Mouse (Mus musculus): Measurements from ENCODE around the gene Lmcd1.
"Not testable (repeated sequence)": the region's sequence is repeated elsewhere in the genome, so short reads cannot be mapped to it uniquely, and the experiment has no call there.

The Lmcd1 gene

DNA sequence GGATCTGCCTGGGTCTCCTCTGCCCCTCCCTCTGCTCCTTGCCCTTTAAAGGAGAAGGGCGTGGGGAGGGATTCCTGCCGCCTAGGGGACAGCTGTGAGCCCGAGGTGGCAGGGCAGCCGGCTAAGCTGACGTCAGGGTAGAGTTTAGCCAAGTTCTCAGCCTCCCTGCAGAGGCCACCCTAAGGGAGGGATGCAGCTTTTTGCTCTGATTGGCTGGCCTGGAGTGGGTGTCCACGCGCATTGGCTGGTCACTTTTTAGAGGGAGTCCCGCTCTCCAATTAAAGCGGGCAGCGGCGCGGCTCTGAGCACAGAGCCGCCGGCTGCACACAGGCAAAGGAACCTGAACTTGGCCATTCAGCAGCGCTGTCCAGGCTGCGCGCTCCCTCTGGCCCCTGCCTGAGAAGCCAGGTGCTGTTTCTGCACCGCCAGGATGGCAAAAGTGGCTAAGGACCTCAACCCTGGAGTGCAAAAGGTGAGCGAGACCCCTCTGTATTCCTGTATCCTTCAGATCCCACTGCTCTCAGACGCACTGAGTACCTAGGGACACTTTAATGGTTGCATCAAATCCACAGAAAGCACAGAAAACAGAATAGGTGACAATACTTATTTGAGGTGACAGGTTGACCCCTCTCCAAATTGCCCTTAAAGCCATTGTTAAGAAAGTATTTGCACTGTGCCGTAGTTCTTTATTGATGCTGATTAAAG is at the start of gene Lmcd1:
Gene Lmcd1 (plus strand): TSS at position 258 of the 705 bp plus-strand sequence.
- peak; percentile 96 for ATAC-seq (ENCODE audit: low TSS enrichment)

DNA sequence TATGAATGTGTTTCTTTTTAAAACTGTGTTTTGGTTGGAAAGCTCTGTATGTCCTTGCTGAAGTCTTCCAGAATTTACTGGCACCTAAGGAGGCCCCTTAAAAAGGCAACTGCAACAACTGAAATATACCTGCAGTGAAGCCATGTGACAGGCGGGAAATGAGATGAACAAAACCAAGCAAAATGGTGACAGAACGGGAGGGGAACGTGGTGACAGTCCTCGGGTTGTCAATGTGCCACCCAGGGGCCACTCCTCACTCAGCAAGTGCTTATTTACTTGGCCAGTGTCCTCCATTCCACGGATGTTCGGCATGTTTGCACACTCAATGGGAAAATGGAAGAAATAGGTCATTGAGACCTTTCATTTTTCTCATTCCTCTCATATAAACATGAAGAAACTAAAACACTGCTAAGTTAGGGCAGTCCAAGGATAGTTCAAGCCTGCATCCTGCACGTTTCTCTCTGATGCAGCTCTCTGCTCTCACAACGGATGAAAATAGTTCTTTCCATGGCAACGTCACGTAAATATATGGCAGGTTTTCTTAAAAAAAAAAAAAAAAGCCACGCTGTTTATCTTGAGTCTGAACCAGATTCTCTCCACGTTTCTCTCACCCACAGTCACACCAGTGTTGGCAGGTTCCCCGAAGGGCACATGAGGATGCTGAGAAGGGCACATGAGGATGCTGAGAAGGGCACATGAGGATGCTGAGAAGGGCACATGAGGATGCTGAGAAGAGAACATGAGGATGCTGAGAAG is 49.5 kb upstream of the Lmcd1 start:
- ATAC-seq (ENCODE audit: low TSS enrichment), result peak; percentile 76

DNA sequence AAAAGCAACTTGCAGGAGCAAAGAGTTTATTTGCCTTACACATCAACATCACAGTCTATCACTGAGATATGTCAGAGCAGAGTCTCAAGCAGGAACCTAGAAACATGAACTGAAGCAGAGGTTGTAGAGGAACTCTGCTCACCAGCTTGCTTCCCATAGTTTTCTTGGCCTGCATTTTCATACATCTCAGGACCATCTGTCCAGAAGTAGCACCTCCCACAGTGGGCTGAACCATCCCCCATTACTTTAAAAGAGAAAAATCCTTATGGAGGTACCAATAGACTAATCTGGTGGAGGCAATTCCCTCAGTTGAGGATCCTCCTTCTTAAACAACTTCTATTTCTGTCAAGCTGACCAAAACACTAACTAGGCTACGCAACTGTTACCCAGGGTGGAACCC is 36.8 kb upstream of the Lmcd1 start:
- peak; percentile 96 for ATAC-seq (ENCODE audit: low TSS enrichment)

DNA sequence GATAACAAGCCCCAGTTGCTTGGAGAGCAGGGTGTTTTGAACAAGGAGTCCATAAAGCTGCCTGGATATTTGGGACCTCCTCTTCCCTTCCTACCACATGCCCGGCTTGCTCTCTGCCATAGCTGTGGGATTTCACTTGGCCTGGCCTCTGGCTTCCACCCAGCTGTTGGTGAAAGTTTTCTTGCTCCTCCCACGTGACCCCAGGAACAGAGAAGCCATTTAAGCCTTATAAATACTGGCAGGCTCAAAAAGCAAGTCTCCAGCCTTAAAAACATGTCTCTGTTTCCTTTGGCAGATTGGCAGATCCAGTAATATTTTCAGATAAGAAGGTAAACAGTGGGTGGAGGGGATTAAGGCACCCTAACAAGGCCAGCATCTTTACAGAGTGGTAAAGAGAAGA is 31.3 kb upstream of the Lmcd1 start:
- no peak for ATAC-seq (ENCODE audit: low TSS enrichment)

DNA sequence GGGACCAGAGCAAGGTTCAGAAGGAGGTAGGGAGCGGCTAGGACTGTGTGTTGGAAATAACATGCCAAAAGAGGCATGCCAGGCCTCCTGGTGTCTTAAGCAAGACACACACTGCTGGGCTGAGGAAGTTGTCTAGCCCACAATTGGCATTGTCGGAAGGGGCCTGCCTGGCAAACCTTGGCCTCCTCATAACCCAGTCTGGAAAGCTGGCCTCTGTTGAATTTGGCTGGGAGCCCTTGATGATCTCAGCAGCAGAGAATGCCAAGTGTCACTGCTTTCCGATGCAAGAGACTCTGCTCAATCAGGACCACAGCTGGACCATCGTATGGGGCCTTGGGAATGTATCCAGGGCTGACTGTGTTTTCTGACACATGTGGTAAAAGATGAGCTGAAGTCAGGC is 27.9 kb upstream of the Lmcd1 start:
- no peak for ATAC-seq (ENCODE audit: low TSS enrichment)

DNA sequence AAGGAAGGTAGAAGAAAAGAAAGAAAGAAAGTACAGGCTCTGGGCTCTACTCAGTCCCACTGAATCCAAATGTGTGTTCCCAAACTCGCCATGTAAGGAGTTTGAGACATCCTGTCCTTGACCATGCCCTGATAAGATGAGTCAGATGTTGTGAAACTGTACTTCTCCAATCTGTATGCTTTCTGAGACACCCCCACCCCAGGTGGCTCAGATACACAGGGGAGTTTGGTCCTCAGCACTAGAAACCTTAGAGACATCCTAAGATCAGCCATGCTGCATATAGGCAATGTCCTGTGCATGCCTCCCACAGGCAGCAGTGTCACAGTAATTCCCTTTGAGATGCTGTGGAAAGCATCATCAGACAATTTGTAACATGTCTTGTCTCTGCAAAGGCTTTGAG is 26.9 kb upstream of the Lmcd1 start:
- ATAC-seq (ENCODE audit: low TSS enrichment), result no peak

GRCm38 (mm10) chr6:112253943-112254342 is 19.6 kb upstream of the Lmcd1 start:
- ATAC-seq (ENCODE audit: low TSS enrichment), result not testable (repeated sequence)

GRCm38 (mm10) chr6:112254967-112255366 is 18.6 kb upstream of the Lmcd1 start:
- ATAC-seq (ENCODE audit: low TSS enrichment), result no peak

DNA sequence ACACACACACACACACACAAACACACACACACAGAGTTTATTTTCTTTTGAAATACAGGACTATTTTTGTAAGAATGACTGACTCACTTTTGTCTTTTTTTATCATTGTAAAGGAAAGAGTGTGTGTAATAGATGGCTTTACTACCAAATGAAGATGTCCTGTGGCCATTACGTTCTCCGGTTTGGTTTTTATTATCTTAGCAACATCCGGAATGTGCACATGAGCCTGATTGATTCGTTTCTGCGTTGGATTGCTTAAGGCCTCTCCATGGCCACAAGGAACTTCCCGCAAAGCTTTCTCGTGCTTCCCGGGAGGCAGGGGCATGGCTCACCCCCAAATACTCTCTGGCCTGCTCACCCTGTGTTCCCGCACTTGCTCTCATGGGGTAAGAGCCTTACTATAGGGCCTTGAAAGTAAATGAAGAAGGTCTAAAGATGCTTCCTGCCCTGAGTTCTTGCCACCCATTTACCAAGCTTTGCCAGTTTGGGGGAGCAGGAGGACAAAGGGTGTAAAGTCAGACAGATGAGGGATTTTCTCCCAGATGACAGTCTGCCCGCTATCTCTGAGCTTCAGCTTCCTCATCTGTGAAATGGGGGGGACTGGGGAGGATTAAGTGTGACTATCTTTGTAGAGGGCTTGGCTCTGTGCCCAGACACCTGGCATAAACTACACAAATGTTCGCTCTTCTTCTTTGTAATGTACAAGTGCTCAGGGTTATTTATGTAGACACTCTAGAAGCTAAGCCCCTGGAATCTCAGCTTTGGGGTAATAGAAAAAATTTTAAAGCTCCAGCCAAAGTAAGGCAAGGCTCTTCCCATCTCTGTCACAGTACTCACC is 18.0 kb upstream of the Lmcd1 start:
- no peak for ATAC-seq (ENCODE audit: low TSS enrichment)

- ATAC-seq (ENCODE audit: low TSS enrichment), result no peak
Observed at GRCm38 (mm10) chr6:112256599-112256998, 17.0 kb upstream of the Lmcd1 start.

DNA sequence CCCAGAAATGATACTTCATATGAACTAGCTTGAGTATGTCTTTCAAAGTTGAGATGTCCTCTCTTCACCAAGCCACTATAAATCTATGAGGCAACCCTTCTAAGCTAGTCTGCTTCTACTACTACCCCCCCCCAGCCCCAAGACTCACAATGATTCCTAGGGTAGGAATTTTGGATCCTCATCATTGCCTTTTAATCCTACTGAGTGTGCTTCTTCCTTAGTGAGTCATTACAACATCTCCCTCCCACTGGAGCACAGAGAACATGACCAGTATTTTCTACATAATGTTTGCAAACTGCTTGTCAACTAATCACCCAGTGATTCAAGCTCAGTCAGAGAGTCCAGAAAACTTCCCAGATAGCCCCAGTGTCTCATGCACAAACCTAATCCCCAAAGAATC is 12.5 kb upstream of the Lmcd1 start:
- ATAC-seq (ENCODE audit: low TSS enrichment), result no peak

GRCm38 (mm10) chr6:112264321-112264720 is 9.2 kb upstream of the Lmcd1 start:
- no peak for ATAC-seq (ENCODE audit: low TSS enrichment)

DNA sequence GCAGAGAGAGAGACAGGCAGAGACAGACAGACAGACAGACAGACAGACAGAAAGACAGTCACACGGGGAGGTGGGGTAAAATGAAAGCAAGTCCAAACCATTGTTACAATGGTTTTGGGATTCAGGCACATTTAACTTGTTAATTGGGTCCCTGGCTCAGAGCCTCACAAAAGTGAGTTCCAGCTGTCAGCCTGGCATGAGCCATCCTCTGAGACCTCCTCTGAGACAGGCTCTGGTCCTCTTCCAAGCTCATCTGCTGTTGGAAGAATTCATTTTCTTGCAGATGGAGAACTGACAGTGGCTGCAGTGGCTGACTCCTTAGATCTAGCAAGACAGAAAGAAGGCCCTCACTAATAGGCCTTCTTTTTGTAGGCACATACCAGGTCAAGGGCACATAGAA is 6.9 kb upstream of the Lmcd1 start:
- ATAC-seq (ENCODE audit: low TSS enrichment), result peak; percentile 93

DNA sequence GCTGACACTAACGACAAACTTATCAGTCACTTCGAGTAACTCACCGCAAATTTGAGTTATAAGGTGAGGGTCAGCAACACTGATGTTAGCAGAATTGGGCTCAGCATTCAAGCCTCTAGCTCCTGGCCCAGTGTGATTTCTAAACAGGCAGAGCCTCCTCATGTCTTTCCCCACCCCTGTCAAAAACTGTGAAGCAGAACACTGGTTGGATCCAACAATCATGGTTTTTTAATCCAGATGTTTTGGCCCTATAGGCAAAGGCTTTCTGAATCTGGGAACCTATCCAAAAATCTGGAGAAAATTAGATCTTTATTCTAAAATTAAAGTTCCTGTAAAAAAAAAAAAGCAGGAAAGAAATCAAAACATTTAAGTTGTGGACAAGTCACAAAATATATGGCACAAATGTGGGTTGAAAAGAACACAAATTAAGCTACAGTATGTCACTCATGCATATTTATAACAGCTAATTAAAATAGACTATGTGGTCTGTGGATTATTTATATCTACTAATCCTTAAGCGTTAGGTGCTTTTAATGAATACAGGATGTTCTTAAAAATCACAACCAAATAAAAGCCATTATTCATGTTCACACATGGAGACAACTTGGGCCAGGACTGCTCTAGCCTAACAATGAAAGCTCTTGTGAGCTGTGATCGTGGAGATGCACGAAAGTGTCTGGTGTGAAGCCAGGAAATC is 5.7 kb upstream of the Lmcd1 start:
- 0 out of 2 replicates have a peak, but pooled peaks have one; percentile 18 for ATAC-seq (ENCODE audit: low TSS enrichment)

DNA sequence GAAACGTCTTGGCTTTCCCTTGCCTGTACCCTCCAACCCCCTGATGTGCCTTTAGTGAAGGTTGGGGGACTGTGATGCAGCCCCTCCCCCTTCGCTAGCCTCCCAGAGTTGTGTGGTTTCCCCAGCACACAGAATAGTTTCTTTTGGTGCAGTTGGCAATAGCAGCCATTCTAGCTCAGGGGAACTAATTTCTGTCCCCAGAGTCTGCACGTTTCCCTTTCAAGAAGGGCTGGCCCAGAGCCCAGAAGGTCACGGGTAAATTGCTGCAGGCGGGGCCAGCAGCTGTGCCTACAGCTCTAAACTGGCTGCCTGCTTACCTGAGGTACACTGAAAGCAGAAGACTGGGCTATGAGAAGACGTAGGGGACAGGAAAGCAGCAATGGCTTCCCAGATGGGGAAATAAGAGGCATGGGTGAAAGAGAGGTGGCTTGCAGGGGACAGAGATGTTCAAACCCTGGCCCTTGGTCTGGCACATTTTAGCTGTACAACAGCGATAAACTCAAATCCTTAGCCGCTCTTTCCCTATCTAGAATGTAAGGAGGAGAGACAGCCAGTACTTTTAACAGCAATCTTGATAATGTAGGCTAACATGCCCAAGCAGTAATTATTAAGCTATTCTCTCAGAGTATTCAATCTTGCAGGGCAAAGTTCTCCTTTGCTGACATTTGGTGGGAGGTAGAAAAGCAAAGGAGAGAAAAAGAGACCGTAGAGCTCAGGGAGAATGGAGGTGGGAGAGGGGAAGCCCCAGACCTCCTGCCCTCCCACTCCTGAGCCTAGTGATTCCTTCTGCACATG is 900 bp downstream of the Lmcd1 start:
- peak; percentile 32; the same call in 1 of the 2 replicates for ATAC-seq (ENCODE audit: low TSS enrichment)

- ATAC-seq (ENCODE audit: low TSS enrichment), result no peak
Observed at GRCm38 (mm10) chr6:112275731-112276245, 2.2 kb downstream of the Lmcd1 start.

DNA sequence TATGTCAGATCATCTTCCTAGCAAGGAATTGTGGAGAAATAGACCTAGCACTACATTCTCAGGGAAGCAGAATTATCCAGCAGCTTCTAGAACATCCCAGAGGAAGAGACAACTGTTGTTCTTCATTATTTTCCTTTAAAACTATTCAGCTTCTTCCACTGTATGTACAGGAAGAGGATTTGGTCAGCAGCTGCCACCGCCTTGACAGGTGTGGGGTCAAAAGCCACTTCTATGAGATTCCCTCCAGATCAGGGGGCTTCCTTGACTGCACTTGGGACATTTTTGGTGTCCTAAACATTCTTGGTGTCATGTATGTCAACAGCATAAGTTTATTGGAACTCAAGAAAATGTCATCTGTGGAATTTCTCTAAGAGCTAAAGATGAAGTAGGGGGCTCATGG is 5.2 kb downstream of the Lmcd1 start:
- ATAC-seq (ENCODE audit: low TSS enrichment), result no peak

GRCm38 (mm10) chr6:112280161-112280560 is 6.6 kb downstream of the Lmcd1 start:
- ATAC-seq (ENCODE audit: low TSS enrichment), result no peak

DNA sequence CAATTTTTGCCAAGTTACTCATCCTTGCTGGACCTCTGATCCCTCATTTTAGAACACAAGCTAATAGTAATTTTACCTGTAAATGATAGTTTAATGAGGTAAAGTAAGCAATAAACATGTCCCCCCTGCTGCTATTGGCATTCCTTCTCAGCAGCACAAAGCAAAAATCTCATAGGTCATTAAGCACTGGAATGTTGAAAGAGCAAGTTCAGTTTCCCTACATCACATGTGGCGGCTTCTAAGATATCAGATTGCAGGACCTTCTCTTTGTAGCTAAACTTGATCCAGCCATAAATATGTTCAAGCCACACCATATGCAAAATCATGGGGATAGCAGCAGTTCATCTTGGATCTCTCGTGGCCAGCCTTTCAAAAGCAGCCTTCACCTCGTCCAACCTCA is 7.4 kb downstream of the Lmcd1 start:
- ATAC-seq (ENCODE audit: low TSS enrichment), result no peak

- ATAC-seq (ENCODE audit: low TSS enrichment), result no peak
Observed at GRCm38 (mm10) chr6:112281935-112282334, 8.4 kb downstream of the Lmcd1 start.

DNA sequence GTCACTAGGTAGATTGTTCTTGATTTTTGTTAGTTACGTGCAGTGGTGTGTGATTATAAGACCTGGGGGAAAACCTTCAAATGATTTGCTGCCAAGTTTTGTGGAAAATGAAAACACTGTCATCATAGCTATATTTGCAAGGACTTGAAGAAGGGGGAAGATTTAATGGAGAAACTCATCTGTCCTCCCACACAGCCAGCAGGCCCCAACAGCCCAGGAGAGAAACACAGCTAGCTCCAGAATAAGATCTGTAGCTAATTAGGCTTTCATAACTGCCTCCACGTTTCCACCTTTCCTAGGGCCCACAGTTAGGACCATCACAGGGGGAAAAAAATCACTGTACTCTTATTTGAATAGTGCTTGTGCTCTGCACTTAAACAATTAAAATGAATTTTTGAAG is 10.5 kb downstream of the Lmcd1 start:
- ATAC-seq (ENCODE audit: low TSS enrichment), result peak; percentile 90
